Mouse (Mus musculus) C2C12 (cell line): ENCODE measurements around the gene Hpgds.

Experiments used
- CTCF ChIP-seq: IDR thresholded peaks from one replicate; pipeline ENCODE4 v1.5.1; 2011; ENCODE audit not compliant: control insufficient read depth, insufficient read depth, insufficient read length
- FOSL1 ChIP-seq: IDR thresholded peaks from one replicate; pipeline ENCODE4 v1.8.0; 2011; ENCODE audit warnings: mild to moderate bottlenecking, low read length; ENCODE audit not compliant: poor library complexity, insufficient read depth, severe bottlenecking
- MAX ChIP-seq: IDR thresholded peaks from one replicate; pipeline ENCODE4 v1.6.1; 2011; ENCODE audit warnings: mild to moderate bottlenecking, control low read depth
- MYOD1 ChIP-seq: IDR thresholded peaks from one replicate; pipeline ENCODE4 v1.6.1; 2011; ENCODE audit warnings: low read depth; ENCODE audit not compliant: control insufficient read depth, insufficient read length
- MYOG ChIP-seq: IDR thresholded peaks from one replicate; pipeline ENCODE4 v1.6.1; 2011; ENCODE audit not compliant: control insufficient read depth, insufficient read length; ENCODE audit errors: extremely low read depth
- USF1 ChIP-seq: IDR thresholded peaks from one replicate; pipeline ENCODE4 v1.6.1; 2011; ENCODE audit warnings: low read depth, mild to moderate bottlenecking, control low read depth, moderate library complexity

DNA sequence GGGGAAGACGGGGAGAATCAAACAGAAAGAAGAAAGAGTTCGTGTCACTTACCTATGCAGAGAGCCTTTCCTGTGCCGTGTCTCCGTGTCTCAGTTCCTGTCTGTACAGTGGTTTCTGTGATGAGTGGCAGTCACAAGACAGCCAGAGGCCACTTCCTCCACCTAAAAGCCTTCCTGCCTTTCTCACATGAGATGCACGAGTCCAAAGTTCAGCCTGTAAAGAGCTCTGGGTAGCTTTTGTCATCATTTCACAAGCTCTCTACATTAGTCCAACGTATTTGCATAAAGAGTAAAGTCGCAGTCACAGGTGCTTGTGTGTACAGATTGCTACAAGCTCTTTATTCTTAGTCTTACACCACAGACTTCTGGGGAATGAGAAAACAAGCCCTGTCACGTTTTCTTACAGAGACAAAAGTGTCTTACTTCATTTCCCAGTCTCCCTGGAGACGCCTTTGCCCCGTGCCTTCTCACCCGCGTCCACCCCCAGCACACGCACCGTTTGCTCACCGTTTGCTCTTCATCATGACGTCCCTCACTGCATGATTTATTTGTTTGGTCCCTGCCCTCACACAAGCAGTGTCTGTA is at the start of gene Hpgds:
- TF ChIP-seq MYOD1 = no peak
- no peak for TF ChIP-seq CTCF
- TF ChIP-seq MAX = no peak
- TF ChIP-seq USF1 = no peak
- no peak for TF ChIP-seq MYOG
- TF ChIP-seq FOSL1 = no peak
